Comparison of ENCODE assay signal across 21 mouse cellular contexts in genomic region chr8:26784381-26784780, GRCm38 (mm10).
A peak's percentile ranks its signal among the peaks of the same experiment; 100 is the strongest.
DNase-seq lines count a peak whose midpoint lies in the region; ATAC-seq lines count a peak whose summit lies in the region.
"Had no signal": no experiment of that assay in that cellular context is flagged by ENCODE, and none has a peak within 500 bp of the region (broad histone marks: within the 10 kb centered on the region; RNA-seq: fewer than 3 reads in every experiment).

No protein-coding gene starts in this region.

- no peak overlapping the region for H3K9ac ChIP-seq in heart, embryonic 11.5 days (ENCODE audit: low read depth, low read length)
- H3K9ac ChIP-seq in forebrain, embryonic 16.5 days (replicated peaks; ENCODE audit: low read depth, low read length) = no peak overlapping the region
- H3K9ac ChIP-seq: embryonic facial prominence, embryonic 15.5 days; hindbrain, embryonic 14.5 days; neural tube, embryonic 12.5 days had no signal

- DNase-seq in adrenal gland, adult (ENCODE audit: inconsistent age in 2 of 2, low spot score in 1 of 2) = peak; percentile 31 to 69
- DNase-seq in adrenal gland, postnatal 4 days (ENCODE audit: low spot score in 2 of 2) = no peak
- no peak for DNase-seq in heart, adult 9 months (ENCODE audit: low spot score in 2 of 2)
- peak; percentile 72 for DNase-seq in 3134 (ENCODE audit: extremely low read depth, insufficient read length, low spot score)
- peak; percentile 27 for DNase-seq in NIH3T3 (ENCODE audit: low read depth)
- no peak for DNase-seq in layer of hippocampus, adult 9-10 months (ENCODE audit: low spot score)
- DNase-seq: cerebellum, adult 11-12 months; cerebellum, postnatal 14 days; heart, postnatal 14 days; kidney, postnatal 4 days; lung, adult 2 months; thymus, postnatal 25 days had no signal

- no peak overlapping the region for H3K4me3 ChIP-seq in heart, embryonic 11.5 days (ENCODE audit: low read depth, low read length)
- H3K4me3 ChIP-seq in forebrain, embryonic 16.5 days (replicated peaks; ENCODE audit: low read length) = no peak overlapping the region
- H3K4me3 ChIP-seq: embryonic facial prominence, embryonic 15.5 days; neural tube, embryonic 12.5 days had no signal

- WGBS in heart, embryonic 11.5 days (ENCODE audit: insufficient replicate concordance) = 56% methylated on average over 6 of the region's 6 CpGs
- WGBS in forebrain, embryonic 16.5 days = 56% methylated on average over 6 of the region's 6 CpGs

- 0 out of 2 replicates have a peak, but pooled peaks cover 7% of the 10 kb centered on the region for H3K4me1 ChIP-seq in heart, embryonic 11.5 days (ENCODE audit: control insufficient read depth, insufficient read depth, low read length)
- H3K4me1 ChIP-seq in forebrain, embryonic 16.5 days (replicated peaks; ENCODE audit: control insufficient read depth, insufficient read depth, low read length) = peaks cover 3% of the 10 kb centered on the region; the same call in 1 of the 2 replicates

- H3K27me3 ChIP-seq in heart, embryonic 11.5 days (ENCODE audit: control insufficient read depth, insufficient read depth, low read length) = peaks cover 16% of the 10 kb centered on the region
- H3K27me3 ChIP-seq in forebrain, embryonic 16.5 days (replicated peaks; ENCODE audit: control insufficient read depth, insufficient read depth, low read length) = no peaks in the 10 kb centered on the region

- H3K4me2 ChIP-seq in heart, embryonic 11.5 days = 0 out of 2 replicates have a peak overlapping the region, but pooled peaks have one; percentile 6
- H3K4me2 ChIP-seq in forebrain, embryonic 16.5 days (ENCODE audit: low read length) = no peak overlapping the region
- H3K4me2 ChIP-seq: embryonic facial prominence, embryonic 15.5 days; hindbrain, embryonic 14.5 days; liver, embryonic 11.5 days; neural tube, embryonic 12.5 days had no signal

- no peak overlapping the region for H3K27ac ChIP-seq in heart, embryonic 11.5 days (ENCODE audit: low read depth, low read length)
- no peak overlapping the region for H3K27ac ChIP-seq in forebrain, embryonic 16.5 days (ENCODE audit: low read length)
- H3K27ac ChIP-seq: embryonic facial prominence, embryonic 15.5 days; hindbrain, embryonic 14.5 days; neural tube, embryonic 12.5 days had no signal

- no peaks in the 10 kb centered on the region for H3K9me3 ChIP-seq in heart, embryonic 11.5 days (replicated peaks; ENCODE audit: control insufficient read depth, low read length)
- no peaks in the 10 kb centered on the region for H3K9me3 ChIP-seq in forebrain, embryonic 16.5 days (ENCODE audit: control insufficient read depth, low read length)
- H3K9me3 ChIP-seq: embryonic facial prominence, embryonic 15.5 days; neural tube, embryonic 12.5 days had no signal

- no peak for ATAC-seq in heart, embryonic 11.5 days (replicated peaks; ENCODE audit: insufficient number of reproducible peaks, low FRiP score, low TSS enrichment)
- no peak for ATAC-seq in forebrain, embryonic 16.5 days
- ATAC-seq: activated CD4-positive, CD25-positive, alpha-beta regulatory T cell, adult 4 months; intestine, embryonic 16.5 days; Patski had no signal

- H3K36me3 ChIP-seq in heart, embryonic 11.5 days (ENCODE audit: control insufficient read depth, insufficient read depth, low read length) = no peaks in the 10 kb centered on the region
- no peaks in the 10 kb centered on the region for H3K36me3 ChIP-seq in forebrain, embryonic 16.5 days (ENCODE audit: control insufficient read depth, insufficient read depth)
- H3K36me3 ChIP-seq: embryonic facial prominence, embryonic 15.5 days; neural tube, embryonic 12.5 days had no signal

Comparison
In these comparisons a context has a peak if more than half of its experiments do, and no peak if none do; other contexts are left out.
1. DNase-seq: peak in adrenal gland, adult (2 of 2), 3134 (single experiment) and NIH3T3 (single experiment); none in adrenal gland, postnatal 4 days (0 of 2), heart, adult 9 months (0 of 2) and layer of hippocampus, adult 9-10 months (single experiment).